Mouse (Mus musculus): ENCODE measurements around the gene Cmpk1. TPM values are rescaled to one million over a fixed set of nuclear protein-coding genes. Genes with fewer than 3 reads are reported as not detected.

The Cmpk1 gene
- 95.6 and 108 TPM in 2 replicates for polyA plus RNA-seq (2014; fragmentation: Nextera tagmentation; extraction: Ambion mirVana)

DNA sequence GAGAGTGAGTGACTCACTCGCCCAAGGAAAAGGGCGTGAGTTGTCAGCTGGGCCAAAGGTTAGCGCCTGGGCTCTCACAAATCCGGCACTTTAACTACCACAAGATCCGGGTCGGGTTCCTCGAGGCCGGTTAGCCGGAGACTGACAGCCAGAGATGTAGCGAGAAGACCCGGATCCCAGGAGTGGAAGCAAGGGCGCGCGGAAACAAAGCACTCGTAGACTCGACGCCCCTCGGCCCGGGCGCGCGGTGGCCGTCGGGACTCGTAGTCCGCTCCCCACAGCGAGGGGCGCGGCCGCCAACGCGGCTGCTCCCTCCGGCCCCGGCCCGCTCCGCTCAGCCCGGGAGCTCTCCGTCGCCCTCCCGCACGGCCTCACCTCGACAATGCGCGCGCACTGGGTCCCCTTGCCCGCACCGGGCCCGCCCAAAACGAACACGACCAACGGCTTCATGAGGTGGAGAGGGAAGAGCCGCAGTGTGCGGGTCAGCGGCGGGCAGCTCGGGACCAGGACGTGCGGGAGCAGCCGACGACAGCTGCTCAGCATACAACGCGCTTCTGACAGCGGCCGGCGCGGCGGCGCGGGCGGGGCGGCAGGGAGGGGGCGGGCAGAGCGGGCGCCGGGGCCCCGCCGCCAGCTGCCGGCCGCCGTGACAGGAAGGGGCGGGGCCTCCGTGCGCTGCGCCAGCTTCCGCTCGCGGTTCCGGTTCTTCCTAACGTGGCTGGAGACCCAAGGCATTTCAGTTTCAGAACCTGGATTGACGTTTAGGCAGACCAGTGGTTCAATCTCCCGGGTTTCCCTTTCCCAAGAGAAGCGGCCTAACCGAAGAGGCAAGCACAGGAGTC lies at the start of gene Cmpk1:
Gene Cmpk1 (minus strand): TSS at position 651 of the 842 bp plus-strand sequence.
- H3K4me1 ChIP-seq (ENCODE audit: control insufficient read depth, insufficient read depth, low read length) = no peaks in the 10 kb centered on the region
- ATAC-seq (ENCODE audit: insufficient number of reproducible peaks, insufficient read depth, low FRiP score, low read depth) = peak; percentile 96
- under 1% methylated on average over 75 of the region's 93 CpGs for WGBS

DNA sequence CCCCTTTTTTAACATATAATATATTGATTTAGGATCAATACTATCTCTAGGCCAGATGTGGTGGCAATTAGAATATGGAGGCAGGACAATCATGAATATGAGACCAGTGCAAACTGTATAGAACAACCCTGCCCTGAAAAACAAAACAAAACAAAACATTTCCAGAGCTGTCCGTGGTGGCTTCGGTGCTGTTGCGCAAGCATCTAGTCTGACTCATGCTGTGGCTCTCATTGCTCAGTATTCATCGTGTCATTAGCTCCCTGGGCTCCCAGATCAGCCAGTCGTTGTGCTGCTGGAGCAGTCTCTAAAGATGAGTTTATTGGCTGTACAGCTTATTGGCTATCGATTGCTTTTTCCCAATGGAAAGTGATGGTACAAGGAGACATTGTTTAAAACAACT lies 48.0 kb upstream of the Cmpk1 start:
- no peak for ATAC-seq (ENCODE audit: insufficient number of reproducible peaks, insufficient read depth, low FRiP score, low read depth)
- Histone ChIP-seq H3K9ac (replicated peaks; ENCODE audit: low read depth, low read length) (no peak overlapping the region), H3K4me2 (replicated peaks; ENCODE audit: low read depth, low read length) (no peak overlapping the region), H3K27me3 (ENCODE audit: control insufficient read depth, insufficient read depth, low read length) (no peaks in the 10 kb centered on the region), H3K9me3 (ENCODE audit: control insufficient read depth, low read depth, low read length) (no peaks in the 10 kb centered on the region), H3K36me3 (ENCODE audit: control insufficient read depth, insufficient read depth, low read length) (peaks cover 10% of the 10 kb centered on the region; the same call in 1 of the 2 replicates), H3K4me1 (ENCODE audit: control insufficient read depth, insufficient read depth, low read length) (no peaks in the 10 kb centered on the region), H3K27ac (ENCODE audit: low read length) (no peak overlapping the region), H3K4me3 (ENCODE audit: low read depth, low read length) (no peak overlapping the region)
- WGBS = 82% methylated on average over 6 of the region's 6 CpGs

More for the DNA sequence above, at the start of gene Cmpk1:
- H3K4me2 ChIP-seq (replicated peaks; ENCODE audit: low read depth, low read length) = peak within 1 kb of the TSS; percentile 69
- no peaks in the 10 kb centered on the region for H3K36me3 ChIP-seq (ENCODE audit: control insufficient read depth, insufficient read depth, low read length)
- H3K27me3 ChIP-seq (ENCODE audit: control insufficient read depth, insufficient read depth, low read length) = no peaks in the 10 kb centered on the region
- H3K4me3 ChIP-seq (ENCODE audit: low read depth, low read length) = peak within 1 kb of the TSS; percentile 79
- H3K27ac ChIP-seq (ENCODE audit: low read length) = peak within 1 kb of the TSS; percentile 99
- no peaks in the 10 kb centered on the region for H3K9me3 ChIP-seq (ENCODE audit: control insufficient read depth, low read depth, low read length)
- peak within 1 kb of the TSS; percentile 87 for H3K9ac ChIP-seq (replicated peaks; ENCODE audit: low read depth, low read length)

DNA sequence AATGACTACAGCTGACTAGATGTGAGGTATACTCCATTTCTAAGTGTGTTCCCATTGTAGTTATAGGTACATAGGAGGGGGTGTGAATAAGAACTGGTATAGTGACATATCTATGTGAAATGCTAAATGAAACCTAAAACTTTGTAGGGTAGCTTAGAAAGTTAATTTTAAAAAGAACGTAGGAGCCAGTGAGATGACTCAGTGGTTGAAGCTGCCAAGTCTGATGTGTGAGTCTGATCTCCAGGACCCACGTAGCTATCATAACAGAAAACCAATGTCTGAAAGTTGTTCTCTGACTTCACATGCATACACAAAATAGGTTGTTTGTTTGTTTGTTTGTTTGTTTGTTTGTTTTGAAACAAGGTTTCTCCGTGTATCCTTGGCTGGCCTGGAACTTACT lies 33.0 kb upstream of the Cmpk1 start:
- H3K9ac ChIP-seq (replicated peaks; ENCODE audit: low read depth, low read length) = no peak overlapping the region
- H3K36me3 ChIP-seq (ENCODE audit: control insufficient read depth, insufficient read depth, low read length) = peaks cover 39% of the 10 kb centered on the region
- H3K27me3 ChIP-seq (ENCODE audit: control insufficient read depth, insufficient read depth, low read length) = no peaks in the 10 kb centered on the region
- no peaks in the 10 kb centered on the region for H3K4me1 ChIP-seq (ENCODE audit: control insufficient read depth, insufficient read depth, low read length)
- H3K4me3 ChIP-seq (ENCODE audit: low read depth, low read length) = no peak overlapping the region
- H3K4me2 ChIP-seq (replicated peaks; ENCODE audit: low read depth, low read length) = no peak overlapping the region
- H3K9me3 ChIP-seq (ENCODE audit: control insufficient read depth, low read depth, low read length) = no peaks in the 10 kb centered on the region
- ATAC-seq (ENCODE audit: insufficient number of reproducible peaks, insufficient read depth, low FRiP score, low read depth) = no peak
- no peak overlapping the region for H3K27ac ChIP-seq (ENCODE audit: low read length)
- WGBS = 89% methylated on average over 3 of the region's 3 CpGs

DNA sequence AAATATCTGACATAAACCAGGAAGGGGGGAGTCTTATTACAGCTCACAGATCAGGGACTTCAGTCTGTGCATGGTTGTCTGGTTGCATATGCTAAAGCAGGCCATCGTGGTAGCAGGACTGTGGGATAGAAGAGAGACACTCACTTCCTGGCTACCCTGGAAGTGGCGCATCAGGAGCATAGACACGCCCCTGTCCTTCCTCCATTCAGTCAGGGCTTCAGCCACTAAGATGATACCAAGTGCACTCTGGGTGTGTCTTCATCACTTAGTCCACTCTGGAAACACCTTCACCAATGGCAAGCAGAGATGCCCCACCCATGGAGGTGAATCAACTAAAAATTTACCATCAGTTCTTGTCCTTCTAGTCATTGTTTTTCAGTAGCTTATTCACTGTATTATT lies 27.2 kb upstream of the Cmpk1 start:
- WGBS = 92% methylated on average over 3 of the region's 3 CpGs
- no peak overlapping the region for H3K4me2 ChIP-seq (replicated peaks; ENCODE audit: low read depth, low read length)
- no peaks in the 10 kb centered on the region for H3K27me3 ChIP-seq (ENCODE audit: control insufficient read depth, insufficient read depth, low read length)
- no peaks in the 10 kb centered on the region for H3K9me3 ChIP-seq (ENCODE audit: control insufficient read depth, low read depth, low read length)
- H3K9ac ChIP-seq (replicated peaks; ENCODE audit: low read depth, low read length) = no peak overlapping the region
- H3K4me1 ChIP-seq (ENCODE audit: control insufficient read depth, insufficient read depth, low read length) = no peaks in the 10 kb centered on the region
- H3K36me3 ChIP-seq (ENCODE audit: control insufficient read depth, insufficient read depth, low read length) = peaks cover 40% of the 10 kb centered on the region
- H3K4me3 ChIP-seq (ENCODE audit: low read depth, low read length) = no peak overlapping the region
- H3K27ac ChIP-seq (ENCODE audit: low read length) = no peak overlapping the region
- ATAC-seq (ENCODE audit: insufficient number of reproducible peaks, insufficient read depth, low FRiP score, low read depth) = no peak

DNA sequence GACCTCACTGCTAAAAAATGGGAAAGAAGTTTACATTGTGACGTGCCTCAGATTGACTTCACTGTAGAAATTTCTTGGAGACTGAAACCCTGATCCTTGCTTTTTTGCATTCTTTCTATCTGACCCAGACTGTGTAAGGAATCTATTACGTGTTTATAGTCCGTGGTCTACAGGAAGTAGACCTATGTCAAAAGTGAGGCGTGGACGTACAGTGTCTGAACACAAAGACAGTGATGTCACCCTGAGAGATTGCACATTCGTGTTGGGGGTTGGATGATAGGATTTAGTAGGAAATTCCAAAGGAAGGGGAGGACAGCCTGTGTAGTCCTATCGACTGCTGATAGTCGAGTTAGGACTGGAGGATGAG lies 13.4 kb upstream of the Cmpk1 start:
- Histone ChIP-seq H3K27ac (ENCODE audit: low read length) (peak overlapping the region; percentile 75), H3K9me3 (ENCODE audit: control insufficient read depth, low read depth, low read length) (no peaks in the 10 kb centered on the region), H3K27me3 (ENCODE audit: control insufficient read depth, insufficient read depth, low read length) (no peaks in the 10 kb centered on the region), H3K4me3 (ENCODE audit: low read depth, low read length) (peak overlapping the region; percentile 70), H3K4me1 (ENCODE audit: control insufficient read depth, insufficient read depth, low read length) (peaks cover 13% of the 10 kb centered on the region; the same call in 1 of the 2 replicates), H3K4me2 (replicated peaks; ENCODE audit: low read depth, low read length) (peak overlapping the region; percentile 72), H3K36me3 (ENCODE audit: control insufficient read depth, insufficient read depth, low read length) (peaks cover 6% of the 10 kb centered on the region), H3K9ac (replicated peaks; ENCODE audit: low read depth, low read length) (peak overlapping the region; percentile 61)
- 0% methylated on average over 8 of the region's 8 CpGs for WGBS
- peak; percentile 2; the same call in 1 of the 2 replicates for ATAC-seq (ENCODE audit: insufficient number of reproducible peaks, insufficient read depth, low FRiP score, low read depth)

DNA sequence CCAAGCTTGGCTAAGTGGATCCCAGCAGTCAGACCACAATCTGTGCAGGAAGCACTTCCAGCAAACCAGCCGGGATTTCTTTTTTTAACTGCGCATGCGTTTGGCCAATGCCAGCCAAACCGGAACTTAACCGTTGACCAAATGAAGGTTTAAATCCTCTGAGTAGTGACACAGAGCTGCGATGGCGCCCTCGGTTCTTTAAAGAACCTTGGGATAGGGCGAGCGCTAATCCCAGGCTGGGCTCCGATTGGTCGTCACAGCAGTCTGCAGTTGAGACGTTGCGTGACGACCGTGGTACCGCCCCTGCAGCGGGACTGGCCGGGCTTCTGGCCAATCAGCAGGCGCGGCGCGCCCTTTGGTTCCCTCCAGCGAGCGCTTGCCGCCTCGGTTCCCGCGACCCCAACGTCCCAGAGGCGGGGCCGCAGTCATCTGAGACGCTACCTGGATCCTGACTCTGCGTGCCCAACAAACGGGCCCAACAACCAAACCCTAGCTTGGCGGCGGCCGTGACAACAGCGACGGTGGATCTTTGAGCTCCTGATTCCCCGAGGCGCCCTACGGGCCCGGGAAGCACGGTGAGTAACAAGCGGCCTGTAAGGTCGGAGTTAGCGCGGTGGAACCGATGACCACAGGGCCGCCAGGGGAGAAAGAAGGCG lies 12.9 kb upstream of the Cmpk1 start, which contains the start of gene Stil:
Gene Stil (plus strand): TSS at position 387 of the 656 bp plus-strand sequence.
- no peaks in the 10 kb centered on the region for H3K27me3 ChIP-seq (ENCODE audit: control insufficient read depth, insufficient read depth, low read length)
- H3K36me3 ChIP-seq (ENCODE audit: control insufficient read depth, insufficient read depth, low read length) = peaks cover 1% of the 10 kb centered on the region
- WGBS = under 1% methylated on average over 52 of the region's 52 CpGs
- peak within 1 kb of the TSS; percentile 61 for H3K9ac ChIP-seq (replicated peaks; ENCODE audit: low read depth, low read length)
- peaks cover 13% of the 10 kb centered on the region; the same call in 1 of the 2 replicates for H3K4me1 ChIP-seq (ENCODE audit: control insufficient read depth, insufficient read depth, low read length)
- H3K4me3 ChIP-seq (ENCODE audit: low read depth, low read length) = peak within 1 kb of the TSS; percentile 70
- H3K9me3 ChIP-seq (ENCODE audit: control insufficient read depth, low read depth, low read length) = no peaks in the 10 kb centered on the region
- H3K4me2 ChIP-seq (replicated peaks; ENCODE audit: low read depth, low read length) = peak within 1 kb of the TSS; percentile 72
- H3K27ac ChIP-seq (ENCODE audit: low read length) = peak within 1 kb of the TSS; percentile 92
- ATAC-seq (ENCODE audit: insufficient number of reproducible peaks, insufficient read depth, low FRiP score, low read depth) = peak; percentile 100

DNA sequence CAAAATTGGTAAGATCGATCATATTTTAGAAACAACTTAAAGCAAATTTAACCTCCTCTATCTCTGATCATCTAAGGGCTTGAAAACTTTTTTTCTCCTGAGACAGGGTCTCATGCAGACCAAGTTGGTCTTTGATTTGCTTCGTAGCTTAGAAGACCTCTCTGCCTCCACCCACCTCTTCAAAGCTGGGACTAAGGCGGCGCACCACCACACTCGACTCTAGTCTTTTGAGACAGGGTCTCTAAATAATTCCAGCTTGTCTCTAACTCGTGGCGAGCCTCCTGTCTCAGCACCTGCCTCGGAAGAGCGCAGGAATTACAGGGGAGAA lies 12.4 kb upstream of the Cmpk1 start:
- WGBS = 8% methylated on average over 9 of the region's 9 CpGs
- no peaks in the 10 kb centered on the region for H3K27me3 ChIP-seq (ENCODE audit: control insufficient read depth, insufficient read depth, low read length)
- peak overlapping the region; percentile 50; the same call in 1 of the 2 replicates for H3K9ac ChIP-seq (replicated peaks; ENCODE audit: low read depth, low read length)
- H3K4me1 ChIP-seq (ENCODE audit: control insufficient read depth, insufficient read depth, low read length) = peaks cover 13% of the 10 kb centered on the region; the same call in 1 of the 2 replicates
- ATAC-seq (ENCODE audit: insufficient number of reproducible peaks, insufficient read depth, low FRiP score, low read depth) = no peak
- H3K9me3 ChIP-seq (ENCODE audit: control insufficient read depth, low read depth, low read length) = no peaks in the 10 kb centered on the region
- no peaks in the 10 kb centered on the region; the same call in none of the 2 replicates for H3K36me3 ChIP-seq (ENCODE audit: control insufficient read depth, insufficient read depth, low read length)
- peak overlapping the region; percentile 92 for H3K27ac ChIP-seq (ENCODE audit: low read length)
- H3K4me2 ChIP-seq (replicated peaks; ENCODE audit: low read depth, low read length) = peak overlapping the region; percentile 56
- peak overlapping the region; percentile 70 for H3K4me3 ChIP-seq (ENCODE audit: low read depth, low read length)

DNA sequence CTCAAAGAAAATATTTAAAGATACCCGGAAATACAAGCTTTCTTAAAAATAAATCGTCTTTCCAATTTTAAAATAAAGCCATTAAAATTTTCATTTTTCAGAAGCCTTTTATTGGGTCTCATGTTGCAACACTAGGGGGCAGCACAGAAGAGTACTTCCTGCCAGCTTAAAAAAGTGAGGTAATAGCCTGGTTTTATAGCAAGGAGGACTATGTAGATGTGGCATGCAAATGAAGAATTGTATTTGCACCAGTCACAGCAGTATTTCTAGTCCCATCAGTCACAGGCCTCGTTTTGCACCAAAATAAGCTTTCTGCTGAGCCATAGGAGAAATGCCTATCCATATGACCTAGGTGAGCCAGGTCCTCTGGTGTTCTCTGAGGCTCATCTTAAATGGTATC lies 10.0 kb upstream of the Cmpk1 start:
- H3K4me3 ChIP-seq (ENCODE audit: low read depth, low read length) = no peak overlapping the region
- H3K4me1 ChIP-seq (ENCODE audit: control insufficient read depth, insufficient read depth, low read length) = peaks cover 13% of the 10 kb centered on the region; the same call in 1 of the 2 replicates
- H3K4me2 ChIP-seq (replicated peaks; ENCODE audit: low read depth, low read length) = no peak overlapping the region
- 53% methylated on average over 3 of the region's 3 CpGs for WGBS
- H3K9me3 ChIP-seq (ENCODE audit: control insufficient read depth, low read depth, low read length) = no peaks in the 10 kb centered on the region
- ATAC-seq (ENCODE audit: insufficient number of reproducible peaks, insufficient read depth, low FRiP score, low read depth) = no peak
- no peak overlapping the region for H3K9ac ChIP-seq (replicated peaks; ENCODE audit: low read depth, low read length)
- no peaks in the 10 kb centered on the region for H3K36me3 ChIP-seq (ENCODE audit: control insufficient read depth, insufficient read depth, low read length)
- no peaks in the 10 kb centered on the region for H3K27me3 ChIP-seq (ENCODE audit: control insufficient read depth, insufficient read depth, low read length)
- no peak overlapping the region for H3K27ac ChIP-seq (ENCODE audit: low read length)

Measured in stomach, embryonic 14.5 days (tissue).